Mouse (Mus musculus) gastrocnemius, postnatal 4 days (tissue): ENCODE measurements around the gene Fastk. TPM values are rescaled to one million over a fixed set of nuclear protein-coding genes. Genes with fewer than 3 reads are reported as not detected.
A peak's percentile ranks its signal among the peaks of the same experiment; 100 is the strongest.

Experiments
- DNase-seq, 2 experiments: peaks; one replicate each; pipeline ENCODE4 v3.0.0; 2021 to 2022; ENCODE audit warnings: low spot score in 2 of 2, mixed read lengths in 2 of 2
- total RNA-seq, 2 experiments: library from RNA; stranded (reverse); gene quantifications; 2 replicates each; pipeline ENCODE4 v1.2.3; 2021

Gene Fastk
- total RNA-seq, 2 experiments from 2014 or later: 129 to 132 TPM

- DNase-seq: no peak
Measured at GRCm38 (mm10) chr5:24453985-24454303, 8.9 kb upstream of the Fastk start.

GRCm38 (mm10) chr5:24453283-24453984 is 8.3 kb upstream of the Fastk start:
- no peak for DNase-seq

GRCm38 (mm10) chr5:24452691-24453233 is 7.7 kb upstream of the Fastk start:
- DNase-seq: peak; percentile 17 to 34

DNA sequence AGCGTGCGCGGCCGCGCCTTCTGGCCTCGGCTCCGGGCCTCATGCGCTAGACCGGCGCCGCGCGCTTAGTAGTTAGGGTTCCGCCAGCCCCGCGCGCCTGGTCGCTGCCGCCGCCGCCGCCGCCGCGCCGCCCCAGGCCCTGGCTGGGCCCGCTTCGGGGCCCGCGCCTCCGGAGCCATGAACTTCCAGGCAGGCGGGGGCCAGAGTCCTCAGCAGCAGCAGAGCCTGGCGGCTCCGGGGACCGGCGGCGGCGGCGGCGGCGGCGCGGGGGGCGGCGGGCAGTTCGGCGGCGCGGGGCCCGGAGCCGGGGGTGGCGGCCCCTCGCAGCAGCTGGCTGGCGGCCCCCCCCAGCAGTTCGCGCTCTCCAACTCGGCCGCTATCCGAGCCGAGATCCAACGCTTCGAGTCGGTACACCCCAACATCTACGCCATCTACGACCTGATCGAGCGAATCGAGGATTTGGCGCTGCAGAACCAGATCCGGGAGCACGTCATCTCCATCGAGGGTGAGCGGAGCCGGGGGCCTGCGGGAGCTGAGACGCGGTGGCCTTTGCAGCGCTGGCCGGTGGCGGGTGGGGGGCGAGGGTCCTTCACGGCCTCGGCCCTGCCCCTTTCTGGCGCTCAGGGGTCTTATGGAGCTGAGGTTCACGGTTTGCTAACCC is 7.1 kb upstream of the Fastk start, which contains the start of gene Agap3:
Gene Agap3 (plus strand): TSS at position 148 of the 661 bp plus-strand sequence.
- DNase-seq: peak; percentile 28 to 54

DNA sequence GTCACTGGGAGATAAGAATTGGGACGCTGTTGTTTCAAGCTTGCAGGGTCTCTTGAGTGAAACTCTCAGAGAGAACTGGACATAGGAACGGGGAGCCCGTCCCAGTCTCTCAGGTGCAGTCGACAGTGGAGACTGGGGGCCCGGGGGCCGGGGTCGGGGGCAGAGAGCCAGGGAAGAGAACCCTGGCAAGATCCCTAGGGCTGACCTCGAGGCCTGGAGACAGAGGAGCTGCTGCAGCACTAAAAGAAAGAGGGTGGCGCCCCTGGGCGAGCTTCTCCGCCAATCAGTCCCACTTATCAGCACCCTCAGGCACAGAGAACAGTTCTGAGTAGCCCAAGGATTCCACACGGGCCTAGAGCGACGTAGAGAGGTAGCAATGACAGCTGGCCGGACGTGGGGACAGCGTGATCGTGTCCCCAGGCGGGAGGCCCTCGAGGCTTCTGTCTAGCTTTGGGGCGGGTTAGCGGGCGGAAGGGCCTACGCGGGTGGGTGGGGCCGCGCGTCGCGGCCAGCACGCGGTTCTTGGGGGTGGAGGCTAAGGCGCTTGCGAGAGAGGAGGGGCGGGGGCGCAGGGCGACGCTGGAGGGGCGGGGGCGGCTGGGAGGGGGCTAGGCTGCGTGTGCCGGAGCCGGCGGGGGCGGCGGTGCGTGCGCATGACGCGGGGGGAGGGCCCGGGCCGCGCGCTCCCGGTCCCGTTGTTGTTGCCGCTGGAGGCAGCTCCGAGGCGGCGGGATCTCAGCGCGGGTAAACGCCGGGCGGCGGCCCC is 6.4 kb upstream of the Fastk start:
- DNase-seq: peak; percentile 83 to 89

DNA sequence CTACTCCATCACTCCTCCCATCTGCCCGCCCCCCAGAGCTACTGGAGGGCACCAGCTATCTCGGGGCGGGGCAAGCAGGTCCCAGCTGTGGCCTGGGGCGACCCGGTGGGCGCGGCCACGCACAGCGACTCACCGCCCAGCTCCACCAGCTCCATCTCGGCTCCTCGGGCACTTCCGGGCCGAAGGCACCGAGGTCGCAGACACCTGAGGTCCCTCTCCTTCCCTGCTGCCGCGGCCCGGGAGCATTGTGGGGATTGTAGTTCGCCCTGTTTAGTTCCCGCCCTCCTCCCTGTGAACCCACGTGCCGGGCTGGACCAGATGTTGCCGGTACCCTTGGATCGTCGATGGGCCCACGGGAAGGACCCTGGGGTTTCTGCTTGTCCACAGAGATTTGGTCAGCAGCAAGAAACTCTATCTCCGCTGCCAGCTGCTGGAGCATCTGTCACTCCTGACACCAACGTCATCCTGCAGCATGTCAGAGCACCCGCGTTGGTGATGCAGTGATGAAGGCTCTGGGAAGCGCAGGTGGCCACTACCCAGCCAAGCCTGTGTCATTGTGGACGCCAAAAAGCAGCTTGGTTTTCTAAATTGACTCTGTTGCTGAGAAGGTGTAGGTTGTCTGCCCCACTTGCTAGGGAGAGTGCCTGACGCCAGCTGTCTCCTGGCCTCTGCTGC is 2.7 kb upstream of the Fastk start, which contains the start of gene Tmub1:
Gene Tmub1 (minus strand): TSS at position 231 of the 675 bp plus-strand sequence.
- peak; percentile 51 to 72 for DNase-seq

DNA sequence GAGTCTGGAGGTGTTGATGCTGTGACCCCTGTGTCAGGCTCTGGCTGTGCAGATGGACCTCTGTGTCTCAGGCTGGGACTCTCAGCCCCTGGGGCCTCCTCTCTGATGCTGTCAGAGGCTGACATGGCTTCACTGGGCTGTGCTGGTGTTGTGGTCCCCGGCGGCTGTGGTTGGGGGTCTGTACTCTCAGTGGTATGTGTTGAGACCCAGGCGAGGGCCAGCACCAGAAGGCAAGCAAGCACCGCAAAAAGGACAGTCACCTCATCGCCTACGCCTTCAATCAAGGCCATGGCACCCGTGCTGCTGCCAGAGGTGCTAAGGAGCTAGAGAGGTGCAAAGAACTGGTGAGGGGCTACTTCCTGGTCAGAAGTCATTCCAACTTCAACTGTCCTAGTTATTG is 1.5 kb upstream of the Fastk start:
- no peak for DNase-seq

DNA sequence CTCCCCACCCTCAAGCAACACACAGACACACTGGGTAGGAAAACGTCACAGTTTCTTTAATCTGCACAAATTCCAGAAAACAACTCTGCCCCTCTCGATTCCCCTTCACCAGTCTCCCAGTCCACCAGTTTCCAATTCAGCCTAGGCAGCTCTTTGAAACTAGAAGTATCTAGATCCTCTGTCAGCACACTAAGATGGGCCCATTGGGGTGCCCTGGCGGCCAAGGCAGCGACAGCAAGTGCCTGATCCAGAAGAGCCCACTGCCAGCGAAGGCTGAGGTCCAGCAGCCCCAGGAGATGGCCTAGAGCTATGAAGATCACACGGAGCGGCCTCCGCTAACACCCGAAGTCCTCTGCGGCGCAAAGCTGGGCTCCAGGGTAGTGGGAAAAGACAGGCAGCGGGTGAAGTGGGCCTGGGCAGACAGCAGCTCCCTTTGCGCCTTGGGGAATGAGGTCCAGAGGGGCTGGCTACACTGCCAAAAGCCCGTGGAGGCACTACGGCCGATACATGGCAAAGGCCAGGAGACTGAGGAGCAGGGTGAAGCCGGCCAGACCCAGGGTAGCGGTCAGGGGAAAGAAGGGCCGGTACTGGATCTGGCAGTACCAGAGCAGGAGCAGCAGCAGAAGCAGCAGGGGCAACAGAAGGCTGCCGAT is 467 bp upstream of the Fastk start:
- no peak for DNase-seq

DNA sequence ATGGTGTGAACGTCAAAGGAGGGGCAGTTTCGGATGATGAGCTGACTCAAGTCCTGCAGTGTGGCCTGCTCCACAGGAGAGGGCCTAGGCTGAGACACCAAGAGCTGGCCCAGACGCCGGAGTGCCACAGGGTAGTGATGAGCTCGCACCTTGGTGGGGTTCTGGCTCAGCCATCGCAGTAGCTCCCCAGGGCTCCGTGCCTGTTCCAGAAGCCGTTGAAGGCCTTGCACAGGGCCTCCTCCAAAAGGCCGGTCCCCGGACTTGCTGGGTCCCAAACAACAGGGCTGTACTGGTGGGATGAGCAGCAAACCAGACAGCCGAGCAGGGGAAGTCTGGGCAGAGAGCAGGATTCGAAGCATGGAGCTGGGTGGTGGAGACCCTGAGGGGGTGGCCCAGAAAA is 1.2 kb downstream of the Fastk start:
- DNase-seq: no peak

- DNase-seq: no peak
Measured at GRCm38 (mm10) chr5:24443204-24443603, 1.9 kb downstream of the Fastk start.

GRCm38 (mm10) chr5:24442029-24442428 is 3.1 kb downstream of the Fastk start:
- DNase-seq: peak in 1 of 2 experiments; percentile 9

- DNase-seq: no peak
Measured at GRCm38 (mm10) chr5:24441187-24441586, 3.9 kb downstream of the Fastk start.

GRCm38 (mm10) chr5:24433993-24434392 is 11.1 kb downstream of the Fastk start:
- DNase-seq: no peak

GRCm38 (mm10) chr5:24428596-24428995 is 16.5 kb downstream of the Fastk start:
- no peak for DNase-seq

- DNase-seq: no peak
Measured at GRCm38 (mm10) chr5:24427981-24428402, 17.1 kb downstream of the Fastk start.

GRCm38 (mm10) chr5:24427285-24427633 is 17.8 kb downstream of the Fastk start:
- DNase-seq: no peak

DNA sequence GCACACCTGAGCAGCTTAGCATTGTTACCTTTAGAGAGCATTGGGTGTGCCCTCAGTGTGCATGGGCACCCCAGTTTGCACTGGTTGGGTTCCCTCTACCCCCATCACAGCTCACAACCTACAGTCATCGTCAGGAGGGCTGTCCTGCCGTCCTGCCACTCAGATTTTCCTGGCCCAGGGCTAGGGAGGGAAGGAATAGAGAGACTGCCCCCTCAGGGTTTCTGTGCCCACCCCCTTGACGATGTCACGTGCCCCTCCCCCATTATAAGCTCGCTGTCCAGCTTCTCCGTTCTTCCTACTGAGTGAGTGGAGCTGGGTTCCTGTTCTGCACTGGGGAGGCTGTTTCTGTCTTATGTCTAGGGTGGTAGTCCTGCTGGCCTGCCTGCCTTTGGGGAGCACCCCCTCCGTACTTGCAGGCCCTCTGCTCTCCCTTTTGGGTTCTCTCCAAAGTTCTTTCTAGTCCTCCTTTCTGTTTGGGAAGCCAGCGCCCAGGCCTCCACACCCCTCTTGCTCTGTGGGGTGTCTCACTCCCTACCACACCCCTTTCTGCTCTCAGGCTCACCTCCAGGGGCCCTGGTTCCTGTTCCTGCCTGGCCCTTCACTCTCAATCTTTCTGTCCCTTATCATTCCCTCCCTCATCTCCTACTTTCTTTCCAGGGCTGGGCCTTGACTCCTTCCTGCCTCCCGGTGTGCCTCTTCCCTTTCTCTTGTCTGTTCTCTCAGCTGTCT is 18.4 kb downstream of the Fastk start:
- no peak for DNase-seq

- no peak for DNase-seq
Measured at GRCm38 (mm10) chr5:24426037-24426432, 19.1 kb downstream of the Fastk start.

GRCm38 (mm10) chr5:24425421-24426036 is 19.6 kb downstream of the Fastk start:
- no peak for DNase-seq
